Mouse (Mus musculus) midbrain, embryonic 15.5 days (tissue): ENCODE data around the gene Ptgis. TPM values are rescaled to one million over a fixed set of nuclear protein-coding genes. Genes with fewer than 3 reads are reported as not detected.
A peak's percentile ranks its signal among the peaks of the same experiment; 100 is the strongest.

ENCODE experiments used
- ATAC-seq: fragments of 200-750 bp; cut with Nextera tagmentation; replicated peaks from 2 replicates; pipeline ENCODE4 v1.8.0; 2017; ENCODE audit warnings: moderate TSS enrichment
- H3K27ac ChIP-seq: fragments of 300-500 bp; sonication (generic); 2 replicates; pipeline ENCODE4 v1.5.1; 2015; ENCODE audit warnings: mild to moderate bottlenecking, inconsistent platforms
- H3K27me3 ChIP-seq: fragments of 300-500 bp; sonication (generic); replicated peaks from 2 replicates; pipeline ENCODE4 v1.6.1; 2015; ENCODE audit warnings: inconsistent platforms
- H3K36me3 ChIP-seq: fragments of 300-500 bp; sonication (generic); replicated peaks from 2 replicates; pipeline ENCODE4 v1.6.1; 2015; ENCODE audit warnings: inconsistent platforms
- H3K4me1 ChIP-seq: fragments of 300-500 bp; sonication (generic); 2 replicates; pipeline ENCODE4 v1.6.1; 2015; ENCODE audit warnings: inconsistent platforms
- H3K4me2 ChIP-seq: fragments of 300-500 bp; sonication (generic); 2 replicates; pipeline ENCODE4 v1.6.1; 2015; ENCODE audit warnings: inconsistent platforms, mild to moderate bottlenecking, moderate library complexity
- H3K4me3 ChIP-seq: fragments of 300-500 bp; sonication (generic); 2 replicates; pipeline ENCODE4 v1.5.1; 2015; ENCODE audit warnings: mild to moderate bottlenecking, inconsistent platforms
- H3K9ac ChIP-seq: fragments of 300-500 bp; sonication (generic); 2 replicates; pipeline ENCODE4 v1.6.1; 2015; ENCODE audit warnings: mild to moderate bottlenecking, inconsistent platforms
- H3K9me3 ChIP-seq: fragments of 300-500 bp; sonication (generic); 2 replicates; pipeline ENCODE4 v1.6.1; 2016; ENCODE audit warnings: inconsistent platforms
- WGBS: fragments of 180-500 bp; shearing (Covaris S2); methylation state at CpG from one replicate; pipeline ENCODE4 v1.1.7; 2015; ENCODE audit warnings: mixed read lengths; 5-methylcytosine and 5-hydroxymethylcytosine counted together
- polyA plus RNA-seq: library from polyadenylated mRNA; unstranded; fragments of >200 nt; fragmentation: Nextera tagmentation; extraction: Ambion mirVana; gene quantifications from 2 replicates; pipeline ENCODE4 v1.2.1, GENCODE M21; 2015

The Ptgis gene
- polyA plus RNA-seq, 1 experiment from 2014 or later = 4.3 TPM

GRCm38 (mm10) chr2:167150880-167151279 lies 89.5 kb downstream of the Ptgis start:
- H3K4me1 ChIP-seq = peaks cover 14% of the 10 kb centered on the region
- H3K4me3 ChIP-seq = no peak overlapping the region
- H3K4me2 ChIP-seq = no peak overlapping the region
- H3K9me3 ChIP-seq = no peaks in the 10 kb centered on the region
- no peak overlapping the region for H3K27ac ChIP-seq
- no peak for ATAC-seq
- no peaks in the 10 kb centered on the region for H3K36me3 ChIP-seq
- no peak overlapping the region for H3K9ac ChIP-seq
- no peaks in the 10 kb centered on the region for H3K27me3 ChIP-seq
- WGBS = 92% methylated on average over 6 of the region's 6 CpGs

GRCm38 (mm10) chr2:167150135-167150534 lies 90.3 kb downstream of the Ptgis start:
- Histone ChIP-seq H3K4me2 (no peak overlapping the region), H3K36me3 (no peaks in the 10 kb centered on the region), H3K4me3 (no peak overlapping the region), H3K4me1 (peaks cover 11% of the 10 kb centered on the region), H3K27me3 (no peaks in the 10 kb centered on the region), H3K9ac (no peak overlapping the region), H3K27ac (no peak overlapping the region), H3K9me3 (no peaks in the 10 kb centered on the region)
- 94% methylated on average over 7 of the region's 7 CpGs for WGBS
- no peak for ATAC-seq

DNA sequence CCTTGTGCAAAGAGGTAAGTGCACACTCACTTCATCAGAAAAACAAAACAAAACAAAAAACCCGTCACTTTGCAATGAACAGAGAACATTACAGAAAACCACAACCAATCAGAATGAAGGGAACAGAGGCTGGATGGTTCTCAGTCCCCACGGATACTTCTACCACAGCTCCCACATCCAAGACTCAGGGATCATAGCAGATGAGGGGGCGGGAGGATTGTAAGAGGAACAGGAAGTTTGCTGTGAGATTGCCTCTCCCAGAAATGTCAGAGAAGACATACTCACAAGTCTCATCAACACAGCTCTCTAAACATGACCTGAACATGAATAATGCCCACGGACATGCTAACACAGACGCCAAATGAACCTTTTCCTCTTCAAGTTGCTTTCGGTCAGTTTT lies 91.4 kb downstream of the Ptgis start:
- WGBS = 92% methylated on average over 6 of the region's 6 CpGs

GRCm38 (mm10) chr2:167147708-167148107 lies 92.7 kb downstream of the Ptgis start:
- Histone ChIP-seq H3K4me2 (no peak overlapping the region), H3K9me3 (no peaks in the 10 kb centered on the region), H3K9ac (no peak overlapping the region), H3K4me1 (peaks cover 25% of the 10 kb centered on the region), H3K27ac (no peak overlapping the region), H3K4me3 (no peak overlapping the region), H3K27me3 (no peaks in the 10 kb centered on the region), H3K36me3 (no peaks in the 10 kb centered on the region)
- ATAC-seq = no peak
- WGBS = 86% methylated on average over 8 of the region's 8 CpGs

More for the DNA sequence above, 91.4 kb downstream of the Ptgis start:
- Histone ChIP-seq H3K4me1 (peaks cover 22% of the 10 kb centered on the region), H3K27ac (no peak overlapping the region), H3K27me3 (no peaks in the 10 kb centered on the region), H3K9me3 (no peaks in the 10 kb centered on the region), H3K9ac (no peak overlapping the region), H3K4me3 (no peak overlapping the region), H3K4me2 (no peak overlapping the region), H3K36me3 (no peaks in the 10 kb centered on the region)
- ATAC-seq = no peak

DNA sequence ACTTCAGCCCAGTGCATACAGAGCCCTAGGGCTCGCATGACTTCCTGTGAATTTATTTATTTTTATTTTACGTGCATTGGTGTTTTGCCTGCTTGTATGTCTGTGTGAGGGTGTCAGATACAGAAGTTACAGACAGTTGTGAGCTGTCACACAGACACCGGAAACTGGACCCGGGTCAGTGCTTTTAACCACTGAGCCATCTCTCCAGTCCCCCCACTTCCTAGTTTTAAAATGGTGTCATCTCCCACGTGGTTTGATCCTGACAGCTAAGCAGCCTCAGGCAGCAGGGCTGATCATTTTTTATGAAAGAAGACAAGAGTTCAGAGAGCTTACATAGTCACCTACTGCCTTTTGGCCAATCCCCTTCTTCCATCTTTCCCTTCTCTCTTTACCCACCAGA lies 94.5 kb downstream of the Ptgis start:
- Histone ChIP-seq H3K4me2 (no peak overlapping the region), H3K27ac (no peak overlapping the region), H3K36me3 (no peaks in the 10 kb centered on the region), H3K27me3 (no peaks in the 10 kb centered on the region), H3K9ac (no peak overlapping the region), H3K4me1 (peaks cover 25% of the 10 kb centered on the region), H3K9me3 (no peaks in the 10 kb centered on the region), H3K4me3 (no peak overlapping the region)
- ATAC-seq = no peak
- WGBS = 67% methylated on average over 5 of the region's 5 CpGs

DNA sequence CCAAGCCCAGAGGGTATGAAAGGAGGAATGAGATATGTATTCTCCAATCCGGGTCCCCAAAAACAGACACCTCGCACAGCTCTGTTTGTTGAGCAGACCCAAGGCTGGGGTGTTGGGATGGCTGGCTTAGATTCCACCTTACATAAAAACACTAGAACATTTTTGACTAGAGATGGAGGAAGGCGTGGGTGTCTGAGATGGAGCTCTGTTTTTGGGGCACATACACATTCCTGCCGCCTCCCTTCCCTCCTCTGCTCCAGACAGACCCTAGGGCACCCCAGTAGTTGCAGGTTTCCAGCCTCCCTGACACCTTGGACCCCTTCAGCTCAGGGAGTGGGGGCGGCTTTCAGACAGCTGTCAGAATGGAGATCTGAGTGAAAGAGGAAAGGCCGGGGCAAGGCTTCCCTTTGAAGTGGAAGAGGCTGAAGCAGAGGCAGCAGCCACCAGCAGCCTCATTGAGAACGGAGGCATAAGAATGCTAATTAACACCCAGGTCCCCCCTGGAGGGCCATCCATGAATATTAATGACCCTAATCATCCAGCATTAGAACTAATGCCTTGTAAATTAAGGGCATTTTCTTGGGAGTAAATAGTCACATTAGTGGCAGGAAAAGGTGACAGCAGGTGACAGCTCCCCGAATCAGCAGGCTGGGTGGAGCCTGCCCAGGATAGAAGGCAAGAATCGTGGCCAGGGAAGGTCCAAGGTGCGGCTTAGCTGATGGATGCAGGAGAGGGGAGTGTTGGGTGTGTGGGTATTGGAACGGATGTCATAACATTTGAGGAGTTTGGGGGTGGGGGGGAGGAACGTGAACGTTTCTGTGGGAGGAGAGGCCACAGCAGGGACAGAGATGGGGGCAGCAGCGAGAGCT lies 95.7 kb downstream of the Ptgis start:
- Histone ChIP-seq H3K4me1 (peaks cover 25% of the 10 kb centered on the region), H3K4me3 (no peak overlapping the region), H3K9me3 (no peaks in the 10 kb centered on the region), H3K9ac (no peak overlapping the region; the same call in 1 of the 2 replicates), H3K36me3 (no peaks in the 10 kb centered on the region), H3K4me2 (0 out of 2 replicates have a peak overlapping the region, but pooled peaks have one; percentile 9), H3K27ac (peak overlapping the region; percentile 74), H3K27me3 (no peaks in the 10 kb centered on the region)
- no peak; the same call in 1 of the 2 replicates for ATAC-seq
- 13% methylated on average over 14 of the region's 14 CpGs for WGBS

GRCm38 (mm10) chr2:167143914-167144313 lies 96.5 kb downstream of the Ptgis start:
- Histone ChIP-seq H3K27me3 (no peaks in the 10 kb centered on the region), H3K9me3 (no peaks in the 10 kb centered on the region), H3K4me1 (peaks cover 25% of the 10 kb centered on the region), H3K9ac (no peak overlapping the region; the same call in 1 of the 2 replicates), H3K4me2 (no peak overlapping the region), H3K27ac (peak overlapping the region; percentile 74), H3K4me3 (no peak overlapping the region), H3K36me3 (no peaks in the 10 kb centered on the region)
- ATAC-seq = no peak
- WGBS = 78% methylated on average over 2 of the region's 2 CpGs

GRCm38 (mm10) chr2:167142282-167142681 lies 98.1 kb downstream of the Ptgis start:
- Histone ChIP-seq H3K4me1 (peaks cover 28% of the 10 kb centered on the region), H3K27ac (no peak overlapping the region), H3K4me3 (no peak overlapping the region), H3K4me2 (no peak overlapping the region), H3K27me3 (no peaks in the 10 kb centered on the region), H3K36me3 (no peaks in the 10 kb centered on the region), H3K9ac (no peak overlapping the region), H3K9me3 (no peaks in the 10 kb centered on the region)
- ATAC-seq = no peak
- WGBS = 86% methylated on average over 3 of the region's 3 CpGs

- no peak overlapping the region for H3K9ac ChIP-seq
- H3K4me2 ChIP-seq = no peak overlapping the region
- H3K27ac ChIP-seq = no peak overlapping the region
- no peaks in the 10 kb centered on the region for H3K9me3 ChIP-seq
- ATAC-seq = no peak
- H3K4me1 ChIP-seq = peaks cover 32% of the 10 kb centered on the region
- 77% methylated on average over 4 of the region's 4 CpGs for WGBS
- H3K27me3 ChIP-seq = no peaks in the 10 kb centered on the region
- H3K4me3 ChIP-seq = no peak overlapping the region
- H3K36me3 ChIP-seq = no peaks in the 10 kb centered on the region
Observed at GRCm38 (mm10) chr2:167141810-167142209, 98.6 kb downstream of the Ptgis start.

Other genes with a start within 250 kb of the Ptgis start
- gene Stau1, start 244.3 kb downstream of the Ptgis start, polyA plus RNA-seq = 114 and 122 TPM in 2 replicates
- gene Ddx27, start 225.4 kb downstream of the Ptgis start, polyA plus RNA-seq = 38.8 and 40.7 TPM in 2 replicates
- 9.5 and 10.1 TPM in 2 replicates for gene Znfx1, start 177.6 kb downstream of the Ptgis start, polyA plus RNA-seq
- 3.3 and 3.5 TPM in 2 replicates for gene Kcnb1, start 50.4 kb downstream of the Ptgis start, polyA plus RNA-seq
- 28.3 and 31.8 TPM in 2 replicates for gene B4galt5, start 108.6 kb upstream of the Ptgis start, polyA plus RNA-seq
- gene Slc9a8, start 181.1 kb upstream of the Ptgis start, polyA plus RNA-seq = 20.2 and 23.2 TPM in 2 replicates